Mouse (Mus musculus): ENCODE measurements around the gene Scaf11.
"Not testable (repeated sequence)": the region's sequence is repeated elsewhere in the genome, so short reads cannot be mapped to it uniquely, and the experiment has no call there.

Scaf11 gene

GRCm38 (mm10) chr15:96465076-96465475 is 4.4 kb upstream of the Scaf11 start:
- DNase-seq (ENCODE audit: low read depth, low spot score): no peak

- DNase-seq (ENCODE audit: low read depth, low spot score): no peak
These were observed 3.2 kb upstream of the Scaf11 start for GRCm38 (mm10) chr15:96463821-96464220.

DNA sequence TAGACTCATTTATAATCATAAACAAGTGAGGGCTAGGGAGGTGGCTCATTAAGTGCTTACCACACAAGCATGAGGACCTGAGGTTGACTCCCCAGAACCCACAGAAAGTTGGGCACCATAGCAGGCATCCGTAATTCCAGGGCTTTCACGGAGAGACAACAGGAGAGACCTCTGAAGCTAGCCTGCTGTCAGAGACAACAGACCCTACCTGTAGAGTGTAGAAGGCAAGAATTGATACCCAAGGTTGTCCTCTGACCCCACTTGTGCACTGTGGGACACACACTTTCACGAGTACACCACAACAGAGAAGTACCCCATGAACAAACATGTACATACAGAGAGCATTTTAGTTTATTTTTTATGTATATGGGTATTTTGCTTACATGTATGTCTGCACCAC is 2.0 kb upstream of the Scaf11 start:
- no peak for DNase-seq (ENCODE audit: low read depth, low spot score)

GRCm38 (mm10) chr15:96461541-96462512 is 1.2 kb upstream of the Scaf11 start:
- DNase-seq (ENCODE audit: low read depth, low spot score): peak; percentile 74

DNA sequence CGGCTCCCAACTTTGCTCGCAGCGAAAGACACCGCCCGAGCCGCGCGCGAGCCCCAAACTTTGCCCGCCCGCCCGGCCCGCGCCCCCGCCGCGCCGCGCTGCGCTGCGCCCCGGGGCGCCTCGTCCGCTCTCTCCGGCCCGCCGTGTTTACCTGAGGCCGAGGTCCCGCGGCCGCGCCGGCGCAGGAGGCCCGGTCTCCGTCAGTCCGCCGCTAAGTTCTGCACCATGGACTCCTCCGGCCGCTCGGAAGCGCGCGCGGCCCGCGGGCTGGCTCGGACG is 253 bp downstream of the Scaf11 start:
- DNase-seq (ENCODE audit: low read depth, low spot score): no peak

GRCm38 (mm10) chr15:96459741-96460450 is 747 bp downstream of the Scaf11 start:
- peak; percentile 63 for DNase-seq (ENCODE audit: low read depth, low spot score)

DNA sequence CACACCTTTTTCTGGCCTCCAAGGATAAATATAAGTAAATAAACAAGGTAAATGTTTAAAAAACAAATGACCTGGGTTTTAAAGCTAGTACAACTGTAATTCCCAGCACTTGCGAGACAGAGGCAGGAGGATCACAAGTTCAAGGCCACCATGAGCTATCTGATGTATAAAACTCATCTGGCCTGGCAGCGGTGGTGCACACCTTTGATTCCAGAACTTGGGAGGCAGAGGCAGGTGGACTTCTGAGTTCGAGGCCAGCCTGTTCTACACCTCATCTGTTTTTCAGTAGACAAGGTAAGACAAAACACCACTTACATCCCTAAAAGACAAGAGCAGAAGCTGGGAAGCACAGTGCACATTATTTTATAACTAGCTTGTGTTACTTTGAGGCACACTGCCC is 2.4 kb downstream of the Scaf11 start:
- DNase-seq (ENCODE audit: low read depth, low spot score): no peak

DNA sequence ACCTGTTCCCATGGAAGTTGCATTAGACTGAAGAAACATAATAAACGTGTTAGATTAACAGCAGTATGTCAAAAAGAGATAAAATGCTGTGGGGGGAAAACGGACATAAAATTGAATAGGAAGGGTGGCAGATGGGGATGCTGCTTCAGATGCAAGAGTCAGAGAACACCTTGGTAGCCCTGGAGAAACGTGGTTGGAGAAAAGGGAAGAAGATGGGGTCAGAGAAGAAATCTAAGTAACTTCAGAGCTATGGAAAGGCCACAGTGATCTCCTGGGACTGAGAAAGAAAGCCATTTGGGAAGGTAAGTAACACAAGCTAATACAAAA is 3.3 kb downstream of the Scaf11 start:
- DNase-seq (ENCODE audit: low read depth, low spot score): no peak

- DNase-seq (ENCODE audit: low read depth, low spot score): no peak
These were observed 3.8 kb downstream of the Scaf11 start for GRCm38 (mm10) chr15:96456651-96457337.

DNA sequence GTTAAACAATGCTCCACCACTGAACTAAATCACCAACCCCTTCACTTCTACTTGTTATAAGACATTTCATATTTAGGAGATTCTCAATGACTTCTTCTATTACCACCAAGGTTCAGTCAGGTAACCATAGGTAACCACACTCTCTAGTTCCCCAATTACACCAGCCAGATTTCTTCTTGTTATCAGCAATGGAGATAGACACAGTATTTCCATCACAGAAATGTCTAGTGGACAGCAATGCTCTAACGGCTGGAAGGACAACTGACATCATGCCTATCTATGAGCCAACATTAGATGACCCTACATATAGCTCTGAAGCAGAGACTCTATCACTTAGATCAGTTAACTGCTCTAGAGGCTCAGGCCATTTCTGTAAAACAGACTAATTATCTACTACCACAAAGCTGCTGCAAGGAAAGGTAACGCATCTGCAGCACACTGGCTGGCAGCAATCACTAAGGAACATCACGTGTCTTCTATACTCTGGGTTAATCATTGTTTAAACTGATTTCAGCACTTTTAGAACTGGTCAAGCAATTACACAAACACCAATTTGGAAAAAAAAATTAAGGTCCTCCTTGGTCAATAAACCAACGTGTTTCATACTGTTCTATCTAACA is 4.9 kb downstream of the Scaf11 start:
- DNase-seq (ENCODE audit: low read depth, low spot score): no peak

DNA sequence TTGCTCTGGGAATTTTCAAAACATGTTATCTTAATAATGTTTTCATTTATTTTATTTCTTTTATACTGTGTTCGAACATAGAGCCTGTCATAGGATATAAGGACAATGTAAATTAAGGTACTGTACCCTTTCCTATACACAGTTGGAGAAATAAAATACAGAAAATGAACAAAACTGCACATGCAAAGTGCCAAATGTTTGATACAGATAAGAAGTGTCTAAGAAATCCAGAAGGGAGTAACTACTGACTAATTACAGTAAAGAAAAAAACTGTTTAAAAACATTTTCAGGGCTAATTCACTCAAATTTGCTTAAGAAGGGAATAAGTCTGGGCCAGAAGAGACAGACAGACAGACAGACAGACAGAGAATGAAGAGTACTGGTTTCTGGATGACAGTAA is 7.3 kb downstream of the Scaf11 start:
- DNase-seq (ENCODE audit: low read depth, low spot score): no peak

- peak; percentile 74 for DNase-seq (ENCODE audit: low read depth, low spot score)
These were observed 11.9 kb downstream of the Scaf11 start for GRCm38 (mm10) chr15:96448656-96449299.

DNA sequence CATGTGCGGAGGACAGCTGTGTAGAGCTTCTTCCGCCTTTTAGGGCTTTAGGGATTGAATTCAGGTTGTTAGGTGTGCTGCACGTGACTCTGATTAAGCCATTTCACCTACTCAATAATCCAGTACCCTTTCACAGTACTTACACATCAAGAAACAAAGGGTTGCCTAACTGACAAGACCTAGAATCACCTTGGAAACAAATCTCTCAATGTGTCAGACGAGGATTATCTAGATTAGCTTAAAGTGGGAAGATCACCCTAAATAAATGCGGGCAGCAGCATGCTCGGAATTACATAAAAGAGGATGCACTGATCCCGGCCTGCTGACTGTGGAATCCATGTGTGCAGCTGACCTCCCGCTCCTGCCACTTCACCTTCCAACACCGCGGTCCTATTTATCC is 13.9 kb downstream of the Scaf11 start:
- no peak for DNase-seq (ENCODE audit: low read depth, low spot score)

DNA sequence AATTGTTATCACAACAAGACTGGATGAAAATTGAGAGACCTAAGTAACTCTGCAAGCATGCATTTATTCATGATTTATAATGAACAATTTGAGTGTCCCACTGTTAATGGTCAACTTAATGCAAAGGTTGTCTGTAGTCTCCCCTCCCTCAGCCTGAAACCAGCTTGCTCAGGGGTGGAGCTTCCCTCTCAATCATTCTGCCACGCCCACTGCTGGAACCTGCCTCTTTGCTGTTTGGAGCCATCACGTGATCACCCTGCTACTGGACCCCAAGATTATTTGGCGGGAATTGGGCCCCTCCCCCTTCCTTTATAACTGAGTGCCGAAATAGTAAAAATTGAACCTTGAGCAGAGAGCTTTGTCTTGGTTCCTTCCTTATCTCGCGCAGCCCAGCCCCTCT is 19.2 kb downstream of the Scaf11 start:
- DNase-seq (ENCODE audit: low read depth, low spot score): not testable (repeated sequence)

DNA sequence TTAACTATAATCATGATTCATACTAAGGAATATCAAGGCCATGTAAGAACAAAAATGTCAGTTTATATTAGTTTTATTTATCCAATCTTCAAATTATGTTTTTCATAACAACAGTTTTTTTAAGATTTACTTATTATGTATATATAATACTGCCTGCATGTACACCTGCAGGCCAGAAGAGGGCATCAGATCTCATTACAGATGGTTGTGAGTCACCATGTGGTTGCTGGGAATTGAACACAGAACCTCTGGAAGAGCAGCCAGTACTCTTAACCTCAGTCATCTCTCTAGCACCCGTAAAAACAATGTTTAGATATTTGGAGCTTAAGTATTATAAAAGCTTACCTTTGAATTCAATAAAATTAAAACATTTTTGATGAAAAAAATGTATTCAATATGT is 26.4 kb downstream of the Scaf11 start:
- no peak for DNase-seq (ENCODE audit: low read depth, low spot score)

- DNase-seq (ENCODE audit: low read depth, low spot score): no peak
These were observed 40.7 kb downstream of the Scaf11 start for GRCm38 (mm10) chr15:96419920-96420319.

- no peak for DNase-seq (ENCODE audit: low read depth, low spot score)
These were observed 42.5 kb downstream of the Scaf11 start for GRCm38 (mm10) chr15:96418161-96418560.

DNA sequence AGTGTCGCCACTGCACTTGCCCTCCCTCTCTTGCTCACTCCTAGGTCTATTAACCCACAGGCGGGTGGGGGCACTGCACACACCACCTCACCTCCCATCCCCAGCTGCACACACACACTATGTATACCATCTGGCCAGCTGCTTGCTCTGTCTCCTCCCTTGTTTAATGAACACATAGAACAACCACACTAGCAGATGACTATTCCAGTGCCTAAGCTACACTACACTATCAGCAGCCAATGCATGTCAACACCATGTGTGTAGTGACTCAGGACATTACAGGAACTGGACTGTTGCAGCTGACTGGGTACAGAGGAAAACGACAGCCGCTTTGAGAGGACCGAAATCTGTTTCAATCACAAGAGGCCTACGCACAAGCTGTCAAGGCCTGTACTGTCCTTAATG is 51.9 kb downstream of the Scaf11 start:
- DNase-seq (ENCODE audit: low read depth, low spot score): peak; percentile 28

- peak; percentile 19 for DNase-seq (ENCODE audit: low read depth, low spot score)
These were observed 53.5 kb downstream of the Scaf11 start for GRCm38 (mm10) chr15:96407151-96407550.

GRCm38 (mm10) chr15:96406253-96406652 is 54.4 kb downstream of the Scaf11 start:
- DNase-seq (ENCODE audit: low read depth, low spot score): no peak

- DNase-seq (ENCODE audit: low read depth, low spot score): peak; percentile 90
These were observed 55.1 kb downstream of the Scaf11 start for GRCm38 (mm10) chr15:96405548-96405947.

- DNase-seq (ENCODE audit: low read depth, low spot score): no peak
These were observed 62.3 kb downstream of the Scaf11 start for GRCm38 (mm10) chr15:96398333-96398732.

All from 3T3-L1 (cell line).